Mouse (Mus musculus): ENCODE data around the gene Snrpc.

GRCm38 (mm10) chr17:27874510-27874909 is 36.6 kb downstream of the Snrpc start:
- TF ChIP-seq CTCF (IDR thresholded peaks at IDR 0.05; ENCODE audit: borderline replicate concordance, insufficient read depth, low read depth, low read length) (no peak), POLR2A (IDR thresholded peaks at IDR 0.05; ENCODE audit: borderline replicate concordance, insufficient read depth, low read length) (no peak)
